Mouse (Mus musculus) CH12.LX (cell line): ENCODE data around the gene Map4k3. TPM values are rescaled to one million over a fixed set of nuclear protein-coding genes. Genes with fewer than 3 reads are reported as not detected.

Source experiments
- DNase-seq: peaks from one replicate; pipeline ENCODE4 v3.0.0-alpha.2; 2013; ENCODE audit errors: extremely low read depth
- H3K27ac ChIP-seq: 2 replicates; pipeline ENCODE4 v1.5.1; 2012; ENCODE audit warnings: low read depth, mild to moderate bottlenecking, control low read depth, moderate library complexity; ENCODE audit not compliant: insufficient read depth
- H3K27me3 ChIP-seq: replicated peaks from 2 replicates; pipeline ENCODE3; 2012; ENCODE audit warnings: inconsistent platforms
- H3K36me3 ChIP-seq, 2 experiments: replicated peaks in 1 of 2; 2 replicates each; pipeline versions ENCODE3 to v1.6.1; 2012; ENCODE audit warnings: inconsistent platforms in 1 of 2, low read length in 1 of 2, mild to moderate bottlenecking in 1 of 2, mixed read lengths in 1 of 2, moderate library complexity in 1 of 2; ENCODE audit not compliant: control insufficient read depth in 1 of 2, insufficient read depth in 1 of 2
- H3K4me1 ChIP-seq, 2 experiments: 2 replicates each; pipeline ENCODE4 v1.6.1; 2012; ENCODE audit warnings: inconsistent platforms in 1 of 2, moderate library complexity in 1 of 2; ENCODE audit not compliant: insufficient read depth in 2 of 2, control insufficient read depth in 1 of 2
- H3K4me2 ChIP-seq: 2 replicates; pipeline ENCODE4 v1.6.1; 2012; ENCODE audit warnings: low read depth, mild to moderate bottlenecking, control low read depth; ENCODE audit not compliant: poor library complexity, insufficient read depth, severe bottlenecking
- H3K4me3 ChIP-seq, 3 experiments: fragments of 150-350 bp in 1 of 3; sonication (generic) in 1 of 3; replicated peaks in 1 of 3; 2 replicates each; pipeline versions ENCODE3 to v1.5.1; 2011 to 2012; ENCODE audit warnings: low read depth in 2 of 3, low read length in 2 of 3, mild to moderate bottlenecking in 2 of 3, moderate library complexity in 2 of 3, control low read depth in 1 of 3, improper control_type of control experiment in 1 of 3, inconsistent platforms in 1 of 3, mixed read lengths in 1 of 3; ENCODE audit not compliant: poor library complexity in 1 of 3
- H3K79me2 ChIP-seq: replicated peaks from 2 replicates; pipeline ENCODE4 v1.6.1; 2012; ENCODE audit warnings: mild to moderate bottlenecking, moderate library complexity; ENCODE audit not compliant: control insufficient read depth, poor library complexity, insufficient read depth, severe bottlenecking; ENCODE audit errors: extremely low read depth
- H3K9ac ChIP-seq: 2 replicates; pipeline ENCODE4 v1.6.1; 2012; ENCODE audit warnings: low read depth, mild to moderate bottlenecking, control low read depth, moderate library complexity; ENCODE audit not compliant: insufficient read depth
- H3K9me3 ChIP-seq: replicated peaks from 2 replicates; pipeline ENCODE3; 2012; ENCODE audit warnings: low read length, inconsistent platforms, mixed read lengths
- CTCF ChIP-seq, 2 experiments: IDR thresholded peaks in 1 of 2; conservative IDR thresholded peaks in 1 of 2; 2 replicates each; pipeline ENCODE4 v1.5.1; 2011 to 2012; ENCODE audit warnings: low read depth in 2 of 2, low read length in 2 of 2, improper control_type of control experiment in 1 of 2, inconsistent platforms in 1 of 2, mild to moderate bottlenecking in 1 of 2, moderate library complexity in 1 of 2
- IRF4 ChIP-seq: IDR thresholded peaks from 2 replicates; pipeline ENCODE4 v1.6.1; 2014; ENCODE audit warnings: low read depth, mild to moderate bottlenecking, inconsistent platforms, low read length, improper control_type of control experiment
- JUN ChIP-seq: IDR thresholded peaks from 2 replicates; pipeline ENCODE4 v1.6.1; 2011; ENCODE audit warnings: low read depth, mild to moderate bottlenecking, low read length, improper control_type of control experiment, moderate library complexity; ENCODE audit not compliant: insufficient read depth
- KAT2A ChIP-seq: IDR thresholded peaks from 2 replicates; pipeline ENCODE4 v1.6.1; 2012; ENCODE audit warnings: low read length, improper control_type of control experiment, inconsistent platforms; ENCODE audit not compliant: insufficient replicate concordance
- MAX ChIP-seq: IDR thresholded peaks from 2 replicates; pipeline ENCODE4 v1.6.1; 2011; ENCODE audit warnings: low read length, improper control_type of control experiment
- MEF2A ChIP-seq: IDR thresholded peaks from 2 replicates; pipeline ENCODE4 v1.6.1; 2014; ENCODE audit warnings: low read depth, mild to moderate bottlenecking, inconsistent platforms, low read length, improper control_type of control experiment, borderline replicate concordance
- MXI1 ChIP-seq: IDR thresholded peaks from 2 replicates; pipeline ENCODE4 v1.6.1; 2011; ENCODE audit warnings: mild to moderate bottlenecking, low read depth, low read length, improper control_type of control experiment
- NELFE ChIP-seq: IDR thresholded peaks from 2 replicates; pipeline ENCODE4 v1.6.1; 2011; ENCODE audit warnings: low read depth, low read length, improper control_type of control experiment
- NRF1 ChIP-seq: IDR thresholded peaks from 2 replicates; pipeline ENCODE4 v1.6.1; 2014; ENCODE audit warnings: low read depth, mild to moderate bottlenecking, inconsistent platforms, low read length, improper control_type of control experiment, moderate library complexity
- RAD21 ChIP-seq: IDR thresholded peaks from 2 replicates; pipeline ENCODE4 v1.6.1; 2011; ENCODE audit warnings: low read depth, mild to moderate bottlenecking, low read length, improper control_type of control experiment, moderate library complexity
- RCOR1 ChIP-seq: conservative IDR thresholded peaks from 2 replicates; pipeline ENCODE4 v1.6.1; 2012; ENCODE audit warnings: low read depth, mild to moderate bottlenecking, inconsistent platforms, low read length, improper control_type of control experiment
- SMC3 ChIP-seq: IDR thresholded peaks from 2 replicates; pipeline ENCODE4 v1.6.1; 2011; ENCODE audit warnings: low read depth, low read length, improper control_type of control experiment
- TCF12 ChIP-seq: IDR thresholded peaks from 2 replicates; pipeline ENCODE4 v1.6.1; 2014; ENCODE audit warnings: low read depth, mild to moderate bottlenecking, inconsistent platforms, low read length, improper control_type of control experiment
- UBTF ChIP-seq: IDR thresholded peaks from 2 replicates; pipeline ENCODE4 v1.6.1; 2012; ENCODE audit warnings: low read depth, mild to moderate bottlenecking, inconsistent platforms, low read length, improper control_type of control experiment, moderate library complexity
- USF2 ChIP-seq: conservative IDR thresholded peaks from 2 replicates; pipeline ENCODE4 v1.6.1; 2011; ENCODE audit warnings: low read depth, low read length, improper control_type of control experiment
- ZNF384 ChIP-seq: IDR thresholded peaks from 2 replicates; pipeline ENCODE4 v1.6.1; 2012; ENCODE audit warnings: low read depth, low read length, improper control_type of control experiment, inconsistent platforms
- dilution Hi-C: fragments of 300-500 bp; cut with MboI; formaldehyde crosslinking; loops from 2 replicates; pipeline ENCODE4 v1.14.3; 2020; ENCODE audit warnings: low sequenced_read_pairs; ENCODE audit not compliant: extremely low pct_unique_long_range_greater_than_20kb, extremely low pct_ligation_motif_present
- in situ Hi-C: fragments of 300-500 bp; cut with MboI; formaldehyde crosslinking; loops from 3 replicates; pipeline ENCODE4 v1.14.3; 2019; ENCODE audit warnings: low sequenced_read_pairs, low pct_ligation_motif_present, low pct_unique_long_range_greater_than_20kb, mixed read lengths
- polyA plus RNA-seq: library from polyadenylated mRNA; unstranded; fragments of >175 nt; gene quantifications from 2 replicates; pipeline ENCODE4 v1.2.1, GENCODE M21; 2012; ENCODE audit warnings: low read depth; ENCODE audit not compliant: insufficient read length
- total RNA-seq, 2 experiments: library from RNA; depleted of rRNA; stranded (reverse); fragments of 300-350 nt in 1 of 2; fragments of >200 nt in 1 of 2; gene quantifications; 2 replicates each; pipeline ENCODE4 v1.2.3; 2012 to 2014

Gene Map4k3
- total and polyA plus RNA-seq, 3 experiments = 2.7 to 4.3 (median 3.2) TPM

GRCm38 (mm10) chr17:80659821-80660220 lies 68.5 kb downstream of the Map4k3 start:
- H3K27ac ChIP-seq = no peak overlapping the region
- DNase-seq = no peak
- H3K4me2 ChIP-seq = no peak overlapping the region
- dilution Hi-C loops = no loop called here
- H3K9ac ChIP-seq = no peak overlapping the region
- in situ Hi-C loops = no loop called here
- peaks cover 0 to 6% of the 10 kb centered on the region in 2 experiments for H3K36me3 ChIP-seq
- H3K27me3 ChIP-seq = no peaks in the 10 kb centered on the region
- no peaks in the 10 kb centered on the region for H3K79me2 ChIP-seq
- H3K4me3 ChIP-seq = no peak overlapping the region
- TF ChIP-seq ZNF384 (no peak), UBTF (no peak), MAX (no peak), IRF4 (no peak), TCF12 (no peak), KAT2A (no peak), USF2 (no peak), NELFE (no peak)
- TF ChIP-seq, all 38 proteins: peak for 0
- Histone ChIP-seq H3K9me3 (no peaks in the 10 kb centered on the region), H3K4me1 (peaks cover 0 to 8% of the 10 kb centered on the region in 2 experiments; a peak in 2 of 4 replicates)

- Histone ChIP-seq H3K4me2 (no peak overlapping the region), H3K9ac (no peak overlapping the region), H3K4me3 (no peak overlapping the region), H3K27me3 (no peaks in the 10 kb centered on the region), H3K79me2 (no peaks in the 10 kb centered on the region), H3K36me3 (peaks cover 0 to 15% of the 10 kb centered on the region in 2 experiments), H3K9me3 (no peaks in the 10 kb centered on the region), H3K4me1 (peaks cover 3 to 14% of the 10 kb centered on the region in 2 experiments; a peak in 2 of 4 replicates), H3K27ac (no peak overlapping the region)
- dilution Hi-C loops = no loop called here
- no peak for DNase-seq
- in situ Hi-C loops = no loop called here
- no peak for TF ChIP-seq CTCF (conservative IDR thresholded peaks at IDR 0.05 in 1 of 2, IDR thresholded peaks at IDR 0.05 in 1 of 2; ENCODE audit: low read depth in 2 of 2, low read length in 2 of 2)
- TF ChIP-seq MAX = no peak
- TF ChIP-seq JUN = no peak
- TF ChIP-seq KAT2A = no peak
- no peak for TF ChIP-seq ZNF384
- TF ChIP-seq USF2 = no peak
- TF ChIP-seq NRF1 = no peak
- no peak for TF ChIP-seq SMC3
- no peak for TF ChIP-seq RAD21
- TF ChIP-seq MXI1 = no peak
- TF ChIP-seq MEF2A = no peak
- no peak for TF ChIP-seq RCOR1
- TF ChIP-seq IRF4 = no peak
- TF ChIP-seq, all 38 proteins: peak for 0
Measured at GRCm38 (mm10) chr17:80654323-80654722, 74.0 kb downstream of the Map4k3 start.
